Mouse (Mus musculus) urinary bladder, adult 2 months (tissue): ENCODE results near the gene Phb. TPM values are rescaled to one million over a fixed set of nuclear protein-coding genes. Genes with fewer than 3 reads are reported as not detected.
"Not testable (repeated sequence)": the region's sequence is repeated elsewhere in the genome, so short reads cannot be mapped to it uniquely, and the experiment has no call there.

ENCODE experiments used
- DNase-seq: peaks from one replicate; pipeline ENCODE4 v3.0.0; 2022; ENCODE audit warnings: low spot score
- polyA plus RNA-seq: library from polyadenylated mRNA; depleted of rRNA; stranded (reverse); fragments of >200 nt; gene quantifications from 2 replicates; pipeline ENCODE4 v1.2.3, GENCODE M21; 2012

The Phb gene
- polyA plus RNA-seq, 1 experiment: 185 TPM

- DNase-seq: no peak
Observed at GRCm38 (mm10) chr11:95650981-95651380, 15.8 kb upstream of the Phb start.

- no peak for DNase-seq
Observed at GRCm38 (mm10) chr11:95657449-95657848, 9.3 kb upstream of the Phb start.

GRCm38 (mm10) chr11:95667177-95667576 lies 420 bp downstream of the Phb start:
- peak; percentile 42 for DNase-seq

GRCm38 (mm10) chr11:95668086-95668485 lies 1.3 kb downstream of the Phb start:
- not testable (repeated sequence) for DNase-seq

- DNase-seq: no peak
Observed at GRCm38 (mm10) chr11:95675498-95675897, 8.7 kb downstream of the Phb start.

GRCm38 (mm10) chr11:95676307-95676706 lies 9.6 kb downstream of the Phb start:
- DNase-seq: peak; percentile 38

- no peak for DNase-seq
Observed at GRCm38 (mm10) chr11:95677925-95678701, 11.4 kb downstream of the Phb start.

GRCm38 (mm10) chr11:95681995-95682601 lies 15.3 kb downstream of the Phb start:
- DNase-seq: no peak

GRCm38 (mm10) chr11:95682946-95683345 lies 16.2 kb downstream of the Phb start:
- no peak for DNase-seq

- no peak for DNase-seq
Observed at GRCm38 (mm10) chr11:95686031-95686430, 19.3 kb downstream of the Phb start.

GRCm38 (mm10) chr11:95687084-95687656 lies 20.4 kb downstream of the Phb start:
- DNase-seq: no peak

GRCm38 (mm10) chr11:95688515-95688914 lies 21.8 kb downstream of the Phb start:
- no peak for DNase-seq

GRCm38 (mm10) chr11:95688981-95689380 lies 22.2 kb downstream of the Phb start:
- no peak for DNase-seq

GRCm38 (mm10) chr11:95689544-95689943 lies 22.8 kb downstream of the Phb start:
- DNase-seq: no peak

- no peak for DNase-seq
Observed at GRCm38 (mm10) chr11:95698541-95698940, 31.8 kb downstream of the Phb start.

GRCm38 (mm10) chr11:95700778-95701739 lies 34.3 kb downstream of the Phb start:
- no peak for DNase-seq

- DNase-seq: no peak
Observed at GRCm38 (mm10) chr11:95704032-95704969, 37.5 kb downstream of the Phb start.

GRCm38 (mm10) chr11:95704970-95705330 lies 38.2 kb downstream of the Phb start:
- DNase-seq: no peak

- no peak for DNase-seq
Observed at GRCm38 (mm10) chr11:95709534-95710040, 42.8 kb downstream of the Phb start.

GRCm38 (mm10) chr11:95710478-95710877 lies 43.7 kb downstream of the Phb start:
- DNase-seq: no peak
